Mouse (Mus musculus) limb, embryonic 14.5 days (tissue): ENCODE results near the gene Usp3. TPM values are rescaled to one million over a fixed set of nuclear protein-coding genes. Genes with fewer than 3 reads are reported as not detected.
A peak's percentile ranks its signal among the peaks of the same experiment; 100 is the strongest.

Experiments
- ATAC-seq: fragments of 200-750 bp; cut with Nextera tagmentation; 2 replicates; pipeline ENCODE4 v1.8.0; 2017; ENCODE audit warnings: low read depth, moderate number of reproducible peaks, moderate TSS enrichment; ENCODE audit not compliant: low FRiP score
- DNase-seq: peaks from one replicate; pipeline ENCODE4 v3.0.0-alpha.2; 2015; ENCODE audit warnings: low spot score
- H3K27ac ChIP-seq: fragments of 300-500 bp; sonication (generic); replicated peaks from 2 replicates; pipeline ENCODE4 v1.5.1; 2014; ENCODE audit warnings: low read depth, mild to moderate bottlenecking, low read length, moderate library complexity, mixed read lengths
- H3K27me3 ChIP-seq: fragments of 300-500 bp; sonication (generic); 2 replicates; pipeline ENCODE4 v1.6.1; 2014; ENCODE audit warnings: low read length, mixed read lengths; ENCODE audit not compliant: control insufficient read depth, insufficient read depth
- H3K36me3 ChIP-seq: fragments of 300-500 bp; sonication (generic); 2 replicates; pipeline ENCODE4 v1.6.1; 2014; ENCODE audit warnings: mild to moderate bottlenecking, low read length, moderate library complexity, mixed read lengths; ENCODE audit not compliant: control insufficient read depth, insufficient read depth
- H3K4me1 ChIP-seq: fragments of 300-500 bp; sonication (generic); 2 replicates; pipeline ENCODE4 v1.6.1; 2014; ENCODE audit warnings: antibody characterized with exemption, low read length, mixed read lengths; ENCODE audit not compliant: control insufficient read depth, insufficient read depth
- H3K4me2 ChIP-seq: fragments of 300-500 bp; sonication (generic); replicated peaks from 2 replicates; pipeline ENCODE4 v1.6.1; 2014; ENCODE audit warnings: low read depth, mild to moderate bottlenecking, low read length, moderate library complexity; ENCODE audit not compliant: severe bottlenecking
- H3K4me3 ChIP-seq: fragments of 300-500 bp; sonication (generic); replicated peaks from 2 replicates; pipeline ENCODE4 v1.5.1; 2014; ENCODE audit warnings: low read length
- H3K9ac ChIP-seq: fragments of 300-500 bp; sonication (generic); 2 replicates; pipeline ENCODE4 v1.6.1; 2014; ENCODE audit warnings: mild to moderate bottlenecking, low read depth, low read length, moderate library complexity; ENCODE audit not compliant: severe bottlenecking
- H3K9me3 ChIP-seq: fragments of 300-500 bp; sonication (generic); 2 replicates; pipeline ENCODE4 v1.6.1; 2016; ENCODE audit warnings: low read length; ENCODE audit not compliant: control insufficient read depth
- POLR2A ChIP-seq: fragments of 200-500 bp; IDR thresholded peaks from 2 replicates; pipeline ENCODE4 v1.8.0; 2012; ENCODE audit warnings: inconsistent platforms, mild to moderate bottlenecking, moderate library complexity, borderline replicate concordance; ENCODE audit not compliant: insufficient read depth, insufficient read length; ENCODE audit errors: extremely low read depth
- WGBS: fragments of 180-500 bp; shearing (Covaris S2); extraction: QIAGEN DNeasy Blood & Tissue Kit; methylation state at CpG from one replicate; pipeline ENCODE4 v1.1.7; 2014; 5-methylcytosine and 5-hydroxymethylcytosine counted together
- polyA plus RNA-seq, 2 experiments: library from polyadenylated mRNA; depleted of rRNA in 1 of 2; stranded (reverse) in 1 of 2; unstranded in 1 of 2; fragments of >200 nt; fragmentation: Nextera tagmentation in 1 of 2; extraction: Ambion mirVana in 1 of 2; gene quantifications; 2 replicates each; pipeline versions ENCODE4 v1.2.1 to v1.2.3; 2012 to 2014

Usp3 gene
- polyA plus RNA-seq, 2 experiments = 45.8 to 66.7 TPM

DNA sequence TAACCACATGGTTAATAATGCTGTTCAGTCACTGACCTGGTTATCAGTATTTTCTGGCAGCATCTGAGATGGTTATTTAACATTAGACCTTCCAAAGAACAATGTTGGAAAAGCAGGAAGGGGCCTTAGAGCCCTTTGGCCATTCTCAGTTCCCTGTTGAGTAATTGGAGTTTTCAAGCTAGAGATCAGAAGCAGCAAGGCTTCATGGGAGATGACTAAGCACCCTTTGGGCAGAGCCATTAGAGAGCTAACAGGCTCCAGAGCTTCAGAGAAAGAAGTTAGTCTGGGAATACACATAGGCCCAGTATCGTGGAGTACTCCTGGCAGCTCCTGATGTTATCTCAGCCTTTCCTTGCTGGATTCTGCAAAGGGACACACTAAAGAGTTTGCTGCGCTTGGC, 8.1 kb upstream of the Usp3 start:
- no peak overlapping the region for H3K4me3 ChIP-seq
- no peak overlapping the region for H3K4me2 ChIP-seq
- DNase-seq = no peak
- no peak for TF ChIP-seq POLR2A
- H3K36me3 ChIP-seq = no peaks in the 10 kb centered on the region
- no peak overlapping the region for H3K27ac ChIP-seq
- H3K9ac ChIP-seq = no peak overlapping the region
- WGBS = 52% methylated on average over 2 of the region's 2 CpGs
- no peaks in the 10 kb centered on the region for H3K27me3 ChIP-seq
- H3K4me1 ChIP-seq = peaks cover 14% of the 10 kb centered on the region
- H3K9me3 ChIP-seq = no peaks in the 10 kb centered on the region
- no peak for ATAC-seq

DNA sequence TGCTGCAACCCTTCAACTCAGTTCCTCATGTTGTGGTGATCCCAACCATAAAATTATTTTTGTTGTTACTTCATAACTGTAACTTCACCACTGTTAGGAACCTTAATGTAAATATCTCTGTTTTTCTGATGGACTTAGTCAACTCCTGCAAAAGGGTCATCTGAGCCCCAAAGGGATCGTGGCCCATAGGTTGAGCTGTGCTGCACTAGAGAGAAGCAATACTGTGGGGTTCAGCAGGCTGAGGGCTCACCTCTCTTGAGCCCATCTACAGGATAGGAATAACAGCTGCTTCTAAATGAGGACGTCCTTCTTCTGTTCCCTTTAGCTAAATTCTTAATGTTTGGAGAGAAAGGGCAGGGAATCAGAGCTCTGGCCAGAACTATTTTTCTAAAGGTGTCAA, 7.6 kb upstream of the Usp3 start:
- no peaks in the 10 kb centered on the region for H3K36me3 ChIP-seq
- no peak overlapping the region for H3K27ac ChIP-seq
- H3K4me2 ChIP-seq = no peak overlapping the region
- no peak for TF ChIP-seq POLR2A
- no peaks in the 10 kb centered on the region for H3K9me3 ChIP-seq
- ATAC-seq = no peak
- H3K4me3 ChIP-seq = no peak overlapping the region
- H3K27me3 ChIP-seq = no peaks in the 10 kb centered on the region
- DNase-seq = no peak
- 73% methylated on average over 2 of the region's 2 CpGs for WGBS
- H3K9ac ChIP-seq = no peak overlapping the region
- peaks cover 17% of the 10 kb centered on the region for H3K4me1 ChIP-seq

DNA sequence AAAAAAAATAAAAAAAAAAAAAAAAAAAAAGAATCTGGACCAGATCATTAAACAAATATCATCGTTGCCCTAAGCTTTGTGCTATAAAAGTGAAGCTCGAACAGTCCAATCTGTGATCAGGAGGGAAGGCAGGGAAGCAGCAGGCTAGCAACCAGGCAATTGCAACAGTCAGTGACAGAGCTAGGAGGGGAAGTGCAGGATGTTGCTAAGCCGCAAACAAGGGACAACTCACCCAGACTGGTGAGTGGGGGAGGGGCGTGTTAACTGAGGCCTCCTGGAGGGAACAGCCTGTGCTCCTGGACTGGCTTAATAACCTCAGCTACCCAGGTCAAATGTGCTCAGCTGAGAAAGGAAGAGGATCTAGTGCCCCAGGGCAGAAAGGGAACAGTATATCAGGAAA, 6.6 kb upstream of the Usp3 start:
- Histone ChIP-seq H3K27me3 (no peaks in the 10 kb centered on the region), H3K4me1 (peaks cover 21% of the 10 kb centered on the region), H3K4me2 (no peak overlapping the region), H3K9me3 (no peaks in the 10 kb centered on the region), H3K27ac (no peak overlapping the region), H3K9ac (no peak overlapping the region), H3K36me3 (no peaks in the 10 kb centered on the region), H3K4me3 (no peak overlapping the region)
- TF ChIP-seq POLR2A = no peak
- DNase-seq (peak; percentile 26), ATAC-seq (no peak)
- WGBS = 10% methylated on average over 4 of the region's 4 CpGs

DNA sequence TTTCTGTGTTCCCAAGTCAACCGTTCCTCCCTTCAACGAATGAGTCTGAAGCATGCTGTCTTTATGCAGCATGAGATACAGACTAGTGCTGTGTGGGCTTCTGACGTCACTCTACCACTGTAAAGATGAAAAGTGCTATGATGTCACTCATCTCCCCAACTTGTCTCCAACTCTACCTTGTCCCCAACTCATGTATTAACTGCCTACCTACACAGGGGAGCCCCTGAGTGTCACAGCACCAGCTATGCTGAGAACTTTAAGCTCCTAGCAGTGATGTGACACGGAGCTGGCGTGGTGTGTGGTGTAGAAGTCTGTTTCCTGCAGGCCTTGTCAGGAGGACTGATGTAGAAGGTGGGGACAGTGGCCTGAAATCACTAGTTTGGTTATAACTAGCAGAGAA, 5.7 kb upstream of the Usp3 start:
- DNase-seq = no peak
- Histone ChIP-seq H3K27me3 (no peaks in the 10 kb centered on the region), H3K4me2 (no peak overlapping the region), H3K27ac (no peak overlapping the region), H3K36me3 (no peaks in the 10 kb centered on the region), H3K9ac (no peak overlapping the region), H3K9me3 (no peaks in the 10 kb centered on the region), H3K4me3 (no peak overlapping the region), H3K4me1 (peaks cover 27% of the 10 kb centered on the region)
- no peak for TF ChIP-seq POLR2A
- WGBS = 61% methylated on average over 5 of the region's 5 CpGs
- no peak for ATAC-seq

DNA sequence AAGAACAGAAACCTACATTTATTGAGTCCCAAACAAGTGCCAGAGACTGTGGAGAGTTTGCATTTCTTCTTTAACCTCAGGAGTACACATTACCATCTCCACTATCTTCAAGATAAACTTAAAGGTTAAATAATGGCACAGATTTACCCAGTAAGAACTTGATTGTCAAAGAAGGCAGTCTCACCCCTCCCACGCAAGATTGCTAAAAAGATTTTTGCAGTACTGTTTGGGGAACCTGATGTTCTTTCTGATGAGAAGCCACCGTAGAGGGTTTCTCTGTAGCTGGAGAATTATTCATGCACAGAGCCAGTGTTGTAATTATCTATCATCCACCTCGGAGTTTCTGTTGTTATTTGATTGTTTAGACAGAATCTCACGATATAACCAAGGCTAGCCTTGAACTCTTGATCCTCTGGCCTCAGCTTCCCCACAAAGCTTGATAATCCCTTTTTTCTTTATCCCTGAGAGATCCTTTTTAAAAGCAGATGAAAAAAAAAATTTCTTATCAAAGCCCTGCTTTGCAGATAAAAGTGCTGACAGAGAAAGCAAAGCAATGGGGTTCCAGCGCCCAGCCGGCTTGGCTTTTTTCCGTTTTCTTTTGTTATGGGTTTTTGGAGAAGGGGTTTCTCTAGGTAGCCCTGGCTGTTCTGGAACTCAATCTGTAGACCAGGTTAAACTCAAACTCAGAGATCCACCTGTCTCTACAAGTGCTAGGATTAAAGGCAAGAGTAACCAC, 4.7 kb upstream of the Usp3 start:
- peaks cover 29% of the 10 kb centered on the region for H3K4me1 ChIP-seq
- H3K4me3 ChIP-seq = no peak overlapping the region
- no peak for TF ChIP-seq POLR2A
- no peaks in the 10 kb centered on the region for H3K9me3 ChIP-seq
- no peak overlapping the region for H3K4me2 ChIP-seq
- ATAC-seq (no peak), DNase-seq (no peak)
- no peaks in the 10 kb centered on the region for H3K27me3 ChIP-seq
- 50% methylated on average over 7 of the region's 7 CpGs for WGBS
- H3K36me3 ChIP-seq = no peaks in the 10 kb centered on the region
- no peak overlapping the region for H3K9ac ChIP-seq
- H3K27ac ChIP-seq = no peak overlapping the region
